Mouse (Mus musculus): ENCODE data around the gene Lnp1. TPM values are rescaled to one million over a fixed set of nuclear protein-coding genes. Genes with fewer than 3 reads are reported as not detected.
A peak's percentile ranks its signal among the peaks of the same experiment; 100 is the strongest.

The Lnp1 gene
- polyA plus RNA-seq, 1 experiment from 2014 or later, result not detected

DNA sequence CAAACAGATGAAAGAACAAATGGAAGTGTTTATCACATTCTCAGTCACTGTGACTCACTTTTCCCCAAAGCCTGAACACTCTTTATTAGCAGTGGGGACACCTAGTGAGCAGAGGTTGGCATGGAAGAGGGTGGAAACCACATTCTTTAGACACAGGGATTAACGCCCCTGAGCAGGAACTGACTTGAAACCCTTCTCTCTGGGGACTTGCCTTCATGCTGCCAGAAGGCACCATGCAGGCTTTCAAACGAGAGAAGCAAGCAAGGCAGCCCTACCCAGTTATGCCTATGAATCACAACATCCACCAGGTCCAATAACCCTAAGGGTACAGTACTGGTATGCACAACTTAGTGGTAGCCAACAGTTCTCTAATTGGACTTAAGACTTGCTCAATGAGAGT lies 54.5 kb downstream of the Lnp1 start:
- no peaks in the 10 kb centered on the region for H3K36me3 ChIP-seq (ENCODE audit: control insufficient read depth, insufficient read depth)
- TF ChIP-seq CTCF (IDR thresholded peaks at IDR 0.05; ENCODE audit: low read depth), result 0 out of 2 replicates have a peak, but pooled peaks have one; percentile 11
- no peak for ATAC-seq
- H3K9me3 ChIP-seq (ENCODE audit: control insufficient read depth), result no peaks in the 10 kb centered on the region
- no peak overlapping the region for H3K27ac ChIP-seq (ENCODE audit: low read depth, low read length)
- H3K9ac ChIP-seq (ENCODE audit: low read depth, low read length), result no peak overlapping the region
- H3K27me3 ChIP-seq (replicated peaks; ENCODE audit: control insufficient read depth, insufficient read depth, low read length), result no peaks in the 10 kb centered on the region
- H3K4me3 ChIP-seq (ENCODE audit: low read depth, low read length), result no peak overlapping the region
- H3K4me2 ChIP-seq (replicated peaks; ENCODE audit: low read depth), result no peak overlapping the region
- 49% methylated on average over 2 of the region's 2 CpGs for WGBS
- no peaks in the 10 kb centered on the region for H3K4me1 ChIP-seq (replicated peaks; ENCODE audit: control insufficient read depth, insufficient read depth, low read length)

DNA sequence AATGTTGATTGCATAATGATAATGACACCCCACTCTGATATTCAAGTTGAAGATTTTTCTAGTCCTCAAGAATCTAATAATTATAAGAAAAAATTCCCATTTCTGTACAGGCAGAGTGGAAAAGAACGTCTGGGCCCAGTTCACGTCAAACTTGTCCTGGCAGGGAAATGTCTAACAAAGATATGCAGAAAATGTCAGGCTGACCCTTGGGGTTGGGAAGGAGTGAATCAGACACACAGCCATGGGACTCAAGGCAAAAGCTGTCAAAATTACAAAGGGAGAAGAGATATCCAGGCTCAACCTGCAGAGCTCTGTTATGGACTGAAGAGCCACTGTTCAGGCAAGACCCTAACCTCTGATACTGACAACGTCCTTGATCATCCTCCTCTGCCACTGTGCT lies 57.4 kb downstream of the Lnp1 start:
- H3K36me3 ChIP-seq (ENCODE audit: control insufficient read depth, insufficient read depth), result no peaks in the 10 kb centered on the region
- no peak for TF ChIP-seq CTCF (IDR thresholded peaks at IDR 0.05; ENCODE audit: low read depth)
- no peak for ATAC-seq
- no peaks in the 10 kb centered on the region for H3K4me1 ChIP-seq (replicated peaks; ENCODE audit: control insufficient read depth, insufficient read depth, low read length)
- no peak overlapping the region for H3K4me3 ChIP-seq (ENCODE audit: low read depth, low read length)
- H3K9me3 ChIP-seq (ENCODE audit: control insufficient read depth), result no peaks in the 10 kb centered on the region
- 69% methylated on average over 3 of the region's 3 CpGs for WGBS
- H3K9ac ChIP-seq (ENCODE audit: low read depth, low read length), result no peak overlapping the region
- no peak overlapping the region for H3K27ac ChIP-seq (ENCODE audit: low read depth, low read length)
- H3K4me2 ChIP-seq (replicated peaks; ENCODE audit: low read depth), result no peak overlapping the region
- H3K27me3 ChIP-seq (replicated peaks; ENCODE audit: control insufficient read depth, insufficient read depth, low read length), result no peaks in the 10 kb centered on the region

DNA sequence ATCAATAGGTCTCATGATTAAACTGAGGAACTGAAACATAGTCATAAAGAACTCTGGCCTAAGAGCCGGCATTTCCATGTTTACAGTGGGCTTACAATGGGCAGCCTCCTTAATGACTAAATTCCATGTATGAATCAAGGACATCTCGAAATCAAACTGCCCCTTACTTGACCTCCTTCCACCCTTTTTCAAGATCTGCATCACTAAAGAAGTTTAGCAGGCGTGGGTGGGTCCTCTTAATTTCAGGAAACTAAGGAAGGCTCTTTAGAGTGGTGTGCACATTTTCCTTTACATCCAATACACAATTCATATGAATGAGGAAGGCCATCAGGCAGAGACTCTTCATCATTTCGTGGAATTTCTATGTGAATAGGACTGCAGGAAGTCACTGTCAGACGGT lies 59.5 kb downstream of the Lnp1 start:
- TF ChIP-seq CTCF (IDR thresholded peaks at IDR 0.05; ENCODE audit: low read depth), result no peak
- Histone ChIP-seq H3K9ac (ENCODE audit: low read depth, low read length) (no peak overlapping the region), H3K9me3 (ENCODE audit: control insufficient read depth) (no peaks in the 10 kb centered on the region), H3K27me3 (replicated peaks; ENCODE audit: control insufficient read depth, insufficient read depth, low read length) (no peaks in the 10 kb centered on the region), H3K4me3 (ENCODE audit: low read depth, low read length) (no peak overlapping the region), H3K4me1 (replicated peaks; ENCODE audit: control insufficient read depth, insufficient read depth, low read length) (no peaks in the 10 kb centered on the region), H3K4me2 (replicated peaks; ENCODE audit: low read depth) (no peak overlapping the region), H3K27ac (ENCODE audit: low read depth, low read length) (no peak overlapping the region), H3K36me3 (ENCODE audit: control insufficient read depth, insufficient read depth) (no peaks in the 10 kb centered on the region)
- ATAC-seq, result no peak
- WGBS, result 72% methylated on average over 5 of the region's 5 CpGs

DNA sequence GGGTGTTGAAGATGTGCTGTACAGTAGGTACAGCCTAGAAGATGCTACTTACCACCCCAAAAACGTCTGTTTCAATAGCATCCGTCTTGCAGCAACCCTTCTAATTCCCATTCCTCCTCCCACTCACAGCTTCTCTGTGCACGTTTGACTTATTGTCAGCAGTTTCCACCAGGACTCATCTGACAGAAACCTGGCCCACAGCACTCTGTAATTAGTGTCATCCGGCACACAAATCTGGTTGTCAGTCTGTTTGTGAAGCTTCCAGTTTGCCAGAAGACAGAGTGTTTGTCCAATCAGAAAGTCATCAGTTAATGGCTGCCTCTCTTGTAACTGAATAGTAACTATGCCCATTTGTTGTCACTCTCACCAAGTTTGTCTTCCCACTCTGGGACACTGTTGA lies 60.3 kb downstream of the Lnp1 start:
- WGBS, result 60% methylated on average over 4 of the region's 4 CpGs
- no peak for ATAC-seq

More for the DNA sequence above, 60.3 kb downstream of the Lnp1 start:
- H3K9ac ChIP-seq (ENCODE audit: low read depth, low read length), result no peak overlapping the region
- no peak overlapping the region for H3K4me3 ChIP-seq (ENCODE audit: low read depth, low read length)
- H3K36me3 ChIP-seq (ENCODE audit: control insufficient read depth, insufficient read depth), result no peaks in the 10 kb centered on the region
- no peak for TF ChIP-seq CTCF (IDR thresholded peaks at IDR 0.05; ENCODE audit: low read depth)
- H3K9me3 ChIP-seq (ENCODE audit: control insufficient read depth), result no peaks in the 10 kb centered on the region
- H3K27ac ChIP-seq (ENCODE audit: low read depth, low read length), result no peak overlapping the region
- no peaks in the 10 kb centered on the region for H3K4me1 ChIP-seq (replicated peaks; ENCODE audit: control insufficient read depth, insufficient read depth, low read length)
- no peak overlapping the region for H3K4me2 ChIP-seq (replicated peaks; ENCODE audit: low read depth)
- H3K27me3 ChIP-seq (replicated peaks; ENCODE audit: control insufficient read depth, insufficient read depth, low read length), result no peaks in the 10 kb centered on the region

Other genes starting within 250 kb of the Lnp1 start
- 489 and 509 TPM in 2 replicates for gene Tfg, start 210.6 kb downstream of the Lnp1 start, polyA plus RNA-seq (2015; fragmentation: Nextera tagmentation; extraction: Ambion mirVana)
- gene Adgrg7, start 132.2 kb downstream of the Lnp1 start, polyA plus RNA-seq (2015; fragmentation: Nextera tagmentation; extraction: Ambion mirVana), result 18.4 and 21.0 TPM in 2 replicates
- gene Tmem45a, start 41.9 kb downstream of the Lnp1 start, polyA plus RNA-seq (2015; fragmentation: Nextera tagmentation; extraction: Ambion mirVana), result 6.0 and 6.1 TPM in 2 replicates
- 0.18 and 0.30 TPM in 2 replicates for gene Tmem45a2, start 143.3 kb upstream of the Lnp1 start, polyA plus RNA-seq (2015; fragmentation: Nextera tagmentation; extraction: Ambion mirVana)
- gene Tomm70a, start 193.6 kb upstream of the Lnp1 start, polyA plus RNA-seq (2015; fragmentation: Nextera tagmentation; extraction: Ambion mirVana), result 33.1 and 33.3 TPM in 2 replicates
- gene Nit2, start 239.3 kb upstream of the Lnp1 start, polyA plus RNA-seq (2015; fragmentation: Nextera tagmentation; extraction: Ambion mirVana), result 46.1 and 46.2 TPM in 2 replicates